Mouse (Mus musculus): Measurements from ENCODE around the gene Adh6a.
"Not testable (repeated sequence)": the region's sequence is repeated elsewhere in the genome, so short reads cannot be mapped to it uniquely, and the experiment has no call there.

Gene Adh6a

GRCm38 (mm10) chr3:138325001-138325400 lies 11.9 kb downstream of the Adh6a start:
- no peak for DNase-seq (ENCODE audit: low read depth, low spot score)

- DNase-seq (ENCODE audit: low read depth, low spot score) = no peak
These were observed 12.4 kb downstream of the Adh6a start for GRCm38 (mm10) chr3:138325466-138325865.

GRCm38 (mm10) chr3:138333910-138334309 lies 20.8 kb downstream of the Adh6a start:
- no peak for DNase-seq (ENCODE audit: low read depth, low spot score)

GRCm38 (mm10) chr3:138334320-138334719 lies 21.2 kb downstream of the Adh6a start:
- DNase-seq (ENCODE audit: low read depth, low spot score) = no peak

- no peak for DNase-seq (ENCODE audit: low read depth, low spot score)
These were observed 22.5 kb downstream of the Adh6a start for GRCm38 (mm10) chr3:138335566-138335965.

GRCm38 (mm10) chr3:138336104-138336754 lies 23.1 kb downstream of the Adh6a start:
- DNase-seq (ENCODE audit: low read depth, low spot score) = no peak

- DNase-seq (ENCODE audit: low read depth, low spot score) = no peak
These were observed 28.4 kb downstream of the Adh6a start, which contains the start of gene Adh6b for GRCm38 (mm10) chr3:138341471-138341870. Adh6b (plus strand) TSS chr3:138341775.

- no peak for DNase-seq (ENCODE audit: low read depth, low spot score)
These were observed 34.0 kb downstream of the Adh6a start for GRCm38 (mm10) chr3:138347041-138347440.

GRCm38 (mm10) chr3:138352012-138352809 lies 39.1 kb downstream of the Adh6a start:
- DNase-seq (ENCODE audit: low read depth, low spot score) = no peak

GRCm38 (mm10) chr3:138358856-138359255 lies 45.8 kb downstream of the Adh6a start:
- no peak for DNase-seq (ENCODE audit: low read depth, low spot score)

GRCm38 (mm10) chr3:138360721-138361120 lies 47.6 kb downstream of the Adh6a start:
- DNase-seq (ENCODE audit: low read depth, low spot score) = no peak

GRCm38 (mm10) chr3:138362920-138363319 lies 49.8 kb downstream of the Adh6a start:
- DNase-seq (ENCODE audit: low read depth, low spot score) = no peak

GRCm38 (mm10) chr3:138366181-138366580 lies 53.1 kb downstream of the Adh6a start:
- no peak for DNase-seq (ENCODE audit: low read depth, low spot score)

- no peak for DNase-seq (ENCODE audit: low read depth, low spot score)
These were observed 56.5 kb downstream of the Adh6a start for GRCm38 (mm10) chr3:138369546-138369945.

GRCm38 (mm10) chr3:138370289-138370688 lies 57.2 kb downstream of the Adh6a start:
- not testable (repeated sequence) for DNase-seq (ENCODE audit: low read depth, low spot score)

GRCm38 (mm10) chr3:138373920-138374319 lies 60.8 kb downstream of the Adh6a start:
- DNase-seq (ENCODE audit: low read depth, low spot score) = no peak

- no peak for DNase-seq (ENCODE audit: low read depth, low spot score)
These were observed 62.1 kb downstream of the Adh6a start for GRCm38 (mm10) chr3:138375148-138375547.
